ENCODE assay signal across 18 mouse cellular contexts in the genomic region with DNA sequence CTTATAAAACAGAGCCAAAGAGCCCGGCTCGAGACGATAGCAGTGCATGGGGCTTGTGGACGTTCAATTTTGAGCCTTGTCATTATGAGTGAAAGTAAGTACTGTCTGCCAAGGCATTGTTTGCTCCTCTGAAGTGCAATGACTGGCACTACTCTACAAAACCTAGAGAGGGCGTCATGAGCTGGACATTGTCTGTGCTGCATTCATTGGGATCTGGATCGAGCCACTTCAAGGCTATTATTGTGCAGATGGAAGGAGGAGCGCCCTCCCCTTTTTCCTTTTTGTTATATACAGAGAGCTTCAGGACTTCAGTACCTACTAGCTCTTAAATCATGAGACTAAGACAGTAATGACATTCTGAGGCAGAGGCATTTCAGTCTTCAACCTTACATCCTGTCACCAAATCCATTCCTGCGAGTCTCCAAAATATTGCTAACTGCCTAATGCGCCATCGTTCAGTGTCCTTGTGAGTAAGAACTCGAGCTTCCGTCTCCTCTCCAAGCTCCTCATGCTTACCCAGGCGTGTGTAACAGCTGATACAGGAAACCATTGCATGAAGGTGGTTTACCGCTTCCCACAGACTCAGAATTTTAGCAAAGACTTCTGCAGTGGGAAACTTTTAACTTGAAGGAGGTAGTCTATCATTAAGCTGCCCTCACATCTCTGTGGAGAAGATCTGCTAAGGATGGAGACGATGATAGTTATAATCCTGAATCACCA.
DNase-seq lines count a peak whose midpoint lies in the region; ATAC-seq and TF ChIP-seq lines count a peak whose summit lies in the region.
"Had no signal": no experiment of that assay in that cellular context is flagged by ENCODE, and none has a peak within 500 bp of the region (broad histone marks: within the 10 kb centered on the region; RNA-seq: fewer than 3 reads in every experiment).

No protein-coding gene starts in this region.

- in situ Hi-C loops in ES-E14 (cut with MboI; ENCODE audit: low sequenced_read_pairs in 2 of 2, unreplicated experiment in 2 of 2) = no loop called here

- intact Hi-C loops in heart, postnatal 14 days (cut with DNase I) = no loop called here

- peak; percentile 77 to 83 for ATAC-seq in hematopoietic stem cell, adult 5-6 weeks (replicated peaks in 1 of 2; ENCODE audit: insufficient read depth in 1 of 2, low FRiP score in 2 of 2, low TSS enrichment in 1 of 2, low read depth in 1 of 2, poor library complexity in 2 of 2, severe bottlenecking in 2 of 2)
- ATAC-seq in kidney, embryonic 14.5 days (ENCODE audit: low FRiP score, low TSS enrichment) = no peak
- ATAC-seq: forebrain, postnatal 0 days had no signal

- H3K27me3 ChIP-seq in kidney, embryonic 14.5 days (ENCODE audit: control insufficient read depth, insufficient read depth, low read length) = no peaks in the 10 kb centered on the region
- H3K27me3 ChIP-seq: embryonic facial prominence, embryonic 13.5 days; hindbrain, embryonic 13.5 days; limb, embryonic 13.5 days had no signal

- H3K9ac ChIP-seq in ES-E14 (ENCODE audit: insufficient read depth, low read depth, low read length, poor library complexity, severe bottlenecking) = no peak overlapping the region
- H3K9ac ChIP-seq in kidney, embryonic 14.5 days (ENCODE audit: low read depth, low read length) = no peak overlapping the region
- H3K9ac ChIP-seq: embryonic facial prominence, embryonic 13.5 days; forebrain, postnatal 0 days; hindbrain, embryonic 13.5 days; limb, embryonic 13.5 days had no signal

- H3K4me2 ChIP-seq in kidney, embryonic 14.5 days (replicated peaks; ENCODE audit: low read depth, low read length) = no peak overlapping the region
- H3K4me2 ChIP-seq: embryonic facial prominence, embryonic 13.5 days; hindbrain, embryonic 13.5 days; limb, embryonic 13.5 days had no signal

- no peak overlapping the region for H3K4me3 ChIP-seq in ES-E14 (ENCODE audit: insufficient read depth in 1 of 2, low read depth in 1 of 2, low read length in 2 of 2, poor library complexity in 1 of 2, severe bottlenecking in 1 of 2)
- H3K4me3 ChIP-seq in kidney, embryonic 14.5 days (ENCODE audit: low read length) = no peak overlapping the region
- H3K4me3 ChIP-seq: embryonic facial prominence, embryonic 13.5 days; gastrocnemius, adult 2 months; heart, adult 2 months; hindbrain, embryonic 13.5 days; limb, embryonic 13.5 days had no signal

- no peaks in the 10 kb centered on the region for H3K4me1 ChIP-seq in ES-E14 (ENCODE audit: control insufficient read depth in 2 of 2, insufficient read depth in 2 of 2, low read length in 2 of 2, poor library complexity in 1 of 2)
- H3K4me1 ChIP-seq in kidney, embryonic 14.5 days (ENCODE audit: control insufficient read depth, insufficient read depth, low read length) = no peaks in the 10 kb centered on the region
- H3K4me1 ChIP-seq: embryonic facial prominence, embryonic 13.5 days; hindbrain, embryonic 13.5 days; limb, embryonic 13.5 days had no signal

- H3K36me3 ChIP-seq in ES-E14 (ENCODE audit: control insufficient read depth, insufficient read depth, low read length, poor library complexity, severe bottlenecking) = no peaks in the 10 kb centered on the region
- no peaks in the 10 kb centered on the region for H3K36me3 ChIP-seq in kidney, embryonic 14.5 days (ENCODE audit: control insufficient read depth, insufficient read depth, low read length)
- H3K36me3 ChIP-seq: embryonic facial prominence, embryonic 13.5 days; limb, embryonic 13.5 days had no signal

- WGBS in kidney, embryonic 14.5 days = 84% methylated on average over 15 of the region's 15 CpGs

- H3K27ac ChIP-seq in ES-E14 (ENCODE audit: insufficient read depth, low read depth, low read length, poor library complexity, severe bottlenecking) = no peak overlapping the region
- H3K27ac ChIP-seq in kidney, embryonic 14.5 days (ENCODE audit: low read depth, low read length) = no peak overlapping the region
- H3K27ac ChIP-seq: embryonic facial prominence, embryonic 13.5 days; gastrocnemius, adult 2 months; heart, adult 2 months; hindbrain, embryonic 13.5 days; limb, embryonic 13.5 days had no signal

- H3K9me3 ChIP-seq in ES-E14 (ENCODE audit: control insufficient read depth, insufficient read depth, low read depth, low read length) = no peaks in the 10 kb centered on the region
- 0 out of 2 replicates have a peak, but pooled peaks cover 4% of the 10 kb centered on the region for H3K9me3 ChIP-seq in kidney, embryonic 14.5 days (ENCODE audit: control insufficient read depth, low read length)
- H3K9me3 ChIP-seq: embryonic facial prominence, embryonic 13.5 days; hindbrain, embryonic 13.5 days had no signal

- peak; percentile 7 for DNase-seq in thymus, postnatal 4 days
- DNase-seq in thymus, adult 18-20 months = no peak
- DNase-seq in ES-E14 (ENCODE audit: low read depth, low spot score) = peak; percentile 45
- no peak for DNase-seq in heart, postnatal 14 days
- no peak for DNase-seq in left cerebral cortex, adult 18-20 months (ENCODE audit: low spot score in 2 of 2)
- DNase-seq: cerebellum, adult 8-10 months; forebrain, postnatal 0 days; gastrocnemius, adult 2 months; heart, adult 2 months; kidney, adult 18-20 months; kidney, postnatal 25 days; lung, postnatal 10 days; right cerebral cortex, postnatal 25 days had no signal

TF ChIP-seq in ES-E14, 5 proteins besides CTCF, POLR2A, EP300 and RAD21:
- no peak for TF ChIP-seq ZNF384 (IDR thresholded peaks at IDR 0.05; ENCODE audit: low read depth, low read length)
- TF ChIP-seq CHD2 (IDR thresholded peaks at IDR 0.05; ENCODE audit: low read depth, low read length) = no peak
- TF ChIP-seq MAFK (IDR thresholded peaks at IDR 0.05; ENCODE audit: insufficient read depth, low read depth, low read length) = 0 out of 2 replicates have a peak, but pooled peaks have one; percentile 46
- TF ChIP-seq HCFC1 (IDR thresholded peaks at IDR 0.05; ENCODE audit: borderline replicate concordance, insufficient read depth, low read length) = no peak

Comparison
In these comparisons a context has a peak if more than half of its experiments do, and no peak if none do; other contexts are left out.
1. DNase-seq: peak in thymus, postnatal 4 days (single experiment) and ES-E14 (single experiment); none in thymus, adult 18-20 months (0 of 2), heart, postnatal 14 days (0 of 2) and left cerebral cortex, adult 18-20 months (0 of 2).